Mouse (Mus musculus) Patski (cell line): ENCODE data around the gene Gm11214. TPM values are rescaled to one million over a fixed set of nuclear protein-coding genes. Genes with fewer than 3 reads are reported as not detected.

Source experiments
- ATAC-seq: fragments of 100-300 bp; one replicate; pipeline ENCODE4 v1.8.0; 2021
- CTCF ChIA-PET: fragments of 350-600 bp; sonication (Branson Sonifier 250); formaldehyde crosslinking; loops from one replicate; lab custom pipeline; 2022; ENCODE audit warnings: inconsistent platforms; lab: Charles Lee
- POLR2A ChIA-PET: fragments of 350-600 bp; sonication (Branson Sonifier 250); formaldehyde crosslinking; loops from one replicate; lab custom pipeline; 2022; ENCODE audit warnings: antibody characterized with exemption, inconsistent platforms; lab: Charles Lee
- DNase-seq: peaks from one replicate; pipeline ENCODE4 v3.0.0-alpha.2; 2011; ENCODE audit warnings: low read depth, low spot score
- H3K27me3 ChIP-seq: fragments of 371-371 bp; one replicate; pipeline ENCODE4 v1.5.1; 2021
- CTCF ChIP-seq: fragments of 100-300 bp; IDR thresholded peaks from one replicate; pipeline ENCODE4 v1.5.1; 2021
- in situ Hi-C: fragments of 300-500 bp; cut with MboI; formaldehyde crosslinking; loops from 3 replicates; pipeline ENCODE4 v1.11.1; 2018; ENCODE audit warnings: low pct_unique_long_range_greater_than_20kb, mixed read lengths
- polyA plus RNA-seq: library from polyadenylated mRNA; unstranded; gene quantifications from one replicate; pipeline ENCODE4 v1.2.3, GENCODE M21; 2021

Gene Gm11214
- polyA plus RNA-seq = not detected

GRCm38 (mm10) chr4:63663279-63663678 is at the start of gene Gm11214:
TSS of gene Gm11214 (minus strand) at chr4:63663379.
- CTCF ChIA-PET = no interaction called here
- no peaks in the 10 kb centered on the region for H3K27me3 ChIP-seq
- POLR2A ChIA-PET = interaction anchor here (0.6 kb wide), 2 partner anchors 646 to 684 kb away, joined by 5 read pairs; no protein-coding TSS in a partner anchor
- no peak for DNase-seq
- TF ChIP-seq CTCF = no peak
- in situ Hi-C loops = no loop called here
- no peak for ATAC-seq

GRCm38 (mm10) chr4:63711886-63712285 is 48.7 kb upstream of the Gm11214 start:
- ChIA-PET POLR2A (no interaction called here), CTCF (interaction anchor here (0.7 to 1.1 kb wide), 2 partner anchors 15 to 20 kb away, joined by 3 read pairs; no protein-coding TSS in a partner anchor)
- DNase-seq (no peak), ATAC-seq (no peak)
- in situ Hi-C loops = no loop called here
- TF ChIP-seq CTCF = no peak
- no peaks in the 10 kb centered on the region for H3K27me3 ChIP-seq

- POLR2A ChIA-PET = no interaction called here
- DNase-seq (no peak), ATAC-seq (no peak)
- in situ Hi-C loops = no loop called here
- no peaks in the 10 kb centered on the region for H3K27me3 ChIP-seq
- no peak for TF ChIP-seq CTCF
- CTCF ChIA-PET = interaction anchor here (0.9 to 1.2 kb wide), 2 partner anchors 9 to 24 kb away, joined by 3 to 4 read pairs; no protein-coding TSS in a partner anchor
These were observed 47.4 kb upstream of the Gm11214 start for GRCm38 (mm10) chr4:63710431-63711220.

DNA sequence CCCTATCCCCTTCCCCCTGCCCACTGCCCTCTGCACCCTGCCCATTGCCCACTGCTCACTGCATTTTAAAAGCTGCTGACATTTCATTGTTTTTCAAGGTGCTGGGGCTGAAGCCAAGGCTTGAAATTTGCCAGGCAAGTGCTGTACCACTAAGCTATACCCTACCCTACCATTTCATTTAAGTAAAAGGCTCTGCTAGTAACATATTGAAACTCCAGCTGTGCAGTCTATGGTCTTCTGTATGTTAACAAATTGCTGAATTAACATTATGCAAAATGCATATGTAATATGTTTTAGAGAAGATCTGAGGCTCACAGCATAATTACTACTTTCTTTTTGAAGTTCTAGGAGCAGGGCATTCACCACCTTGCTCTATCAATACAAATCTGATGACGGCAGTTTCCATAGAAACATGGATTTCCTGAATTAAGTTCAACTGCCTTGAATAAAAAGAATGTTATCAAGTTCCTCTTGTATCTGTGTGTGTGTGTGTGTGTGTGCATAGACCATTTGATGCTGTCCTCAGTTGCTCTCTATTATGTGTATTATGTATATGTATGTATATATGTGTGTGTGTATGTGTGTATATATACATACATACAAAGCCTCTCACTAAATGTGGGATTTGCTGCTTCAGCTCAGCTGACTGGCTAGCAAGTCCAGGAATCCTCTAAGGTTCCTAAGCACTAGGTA is 43.2 kb upstream of the Gm11214 start:
- CTCF ChIA-PET = no interaction called here
- H3K27me3 ChIP-seq = no peaks in the 10 kb centered on the region
- no peak for ATAC-seq
- no peak for DNase-seq
- TF ChIP-seq CTCF = no peak
- in situ Hi-C loops = no loop called here
- POLR2A ChIA-PET = interaction anchor here (0.7 kb wide), 1 partner anchor 20 kb away, joined by 3 read pairs; no protein-coding TSS in a partner anchor

- DNase-seq (no peak), ATAC-seq (no peak)
- in situ Hi-C loops = no loop called here
- ChIA-PET POLR2A (interaction anchor here (0.8 kb wide), 1 partner anchor 68 kb away, joined by 3 read pairs; no protein-coding TSS in a partner anchor), CTCF (interaction anchor here (0.8 to 1.9 kb wide), 5 partner anchors 11 to 67 kb away, joined by 3 to 5 read pairs (median 3); no protein-coding TSS in a partner anchor)
- no peak for TF ChIP-seq CTCF
- no peaks in the 10 kb centered on the region for H3K27me3 ChIP-seq
These were observed 41.1 kb upstream of the Gm11214 start for GRCm38 (mm10) chr4:63704232-63704631.

GRCm38 (mm10) chr4:63703686-63704085 is 40.5 kb upstream of the Gm11214 start:
- no peaks in the 10 kb centered on the region for H3K27me3 ChIP-seq
- DNase-seq (no peak), ATAC-seq (no peak)
- TF ChIP-seq CTCF = no peak
- ChIA-PET POLR2A (interaction anchor here (0.6 to 0.8 kb wide), 2 partner anchors 68 to 1499 kb away, joined by 3 read pairs; no protein-coding TSS in a partner anchor), CTCF (interaction anchor here (0.8 to 1.9 kb wide), 5 partner anchors 11 to 20 kb away, joined by 3 to 5 read pairs (median 3); no protein-coding TSS in a partner anchor)
- in situ Hi-C loops = no loop called here

DNA sequence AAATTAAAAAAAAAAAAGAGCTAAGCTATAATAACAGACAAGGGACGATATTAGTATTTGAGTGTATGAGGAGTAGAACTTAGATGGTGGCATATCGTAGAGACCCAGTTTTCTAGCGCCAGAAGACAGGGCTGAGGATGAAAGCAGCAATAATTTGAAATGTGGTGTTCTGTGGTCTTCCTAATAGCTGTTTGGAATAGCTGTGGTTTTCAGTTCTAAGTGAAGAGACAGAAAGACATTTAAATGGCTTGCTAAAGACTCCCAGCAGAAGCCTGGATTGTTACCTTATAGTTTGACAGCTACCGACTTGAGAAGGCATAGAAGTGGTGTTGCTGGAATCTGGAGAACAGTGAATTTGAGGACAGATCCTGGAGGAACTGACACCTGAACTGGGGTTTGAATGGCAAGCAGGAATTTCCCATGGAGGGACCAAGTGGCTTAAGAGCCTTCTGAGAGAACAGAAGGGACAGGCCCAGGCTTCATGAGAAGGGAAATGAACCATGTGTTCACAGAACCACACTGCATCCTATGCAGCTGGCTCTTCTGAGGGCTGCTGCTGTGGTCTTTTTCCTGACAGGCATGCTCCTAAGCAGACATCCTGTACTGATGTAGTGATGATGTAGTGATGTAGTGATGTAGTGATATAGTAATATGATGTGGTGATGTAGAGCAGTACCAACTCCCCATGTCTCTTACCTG is 39.0 kb upstream of the Gm11214 start:
- in situ Hi-C loops = no loop called here
- ATAC-seq (peak; percentile 76), DNase-seq (no peak)
- ChIA-PET POLR2A (no interaction called here), CTCF (interaction anchor here (0.7 to 1.7 kb wide), 3 partner anchors 9 to 138 kb away, joined by 3 to 8 read pairs (median 3); no protein-coding TSS in a partner anchor)
- H3K27me3 ChIP-seq = no peaks in the 10 kb centered on the region
- no peak for TF ChIP-seq CTCF

- in situ Hi-C loops = loop anchor here (25.0 kb wide), 1 partner anchor 788 kb away; no protein-coding TSS in a partner anchor
- H3K27me3 ChIP-seq = no peaks in the 10 kb centered on the region
- no peak for TF ChIP-seq CTCF
- ChIA-PET CTCF (interaction anchor here (1.2 kb wide), 1 partner anchor 36 kb away, joined by 3 read pairs; no protein-coding TSS in a partner anchor), POLR2A (no interaction called here)
- ATAC-seq = no peak
- no peak for DNase-seq
These were observed 36.6 kb upstream of the Gm11214 start for GRCm38 (mm10) chr4:63699749-63700148.

DNA sequence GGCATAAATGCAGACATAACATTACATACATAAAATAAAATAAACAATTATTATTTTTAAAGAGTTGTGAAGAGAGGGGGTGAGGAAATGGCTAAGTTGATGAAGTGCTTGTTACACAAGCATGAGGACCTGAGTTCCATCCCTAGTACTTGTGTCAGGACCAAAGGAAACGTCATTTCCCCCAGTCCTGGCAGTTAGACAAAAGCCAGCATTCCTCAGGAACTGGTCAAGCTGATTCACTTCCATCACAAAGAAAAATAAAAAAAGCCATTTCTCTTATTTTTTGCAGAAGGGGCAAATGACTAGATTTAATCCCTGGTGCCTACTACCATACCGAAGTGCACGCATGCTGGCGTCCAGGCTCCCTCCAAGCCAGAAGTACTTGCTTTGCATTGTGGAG is 33.7 kb upstream of the Gm11214 start:
- DNase-seq = no peak
- in situ Hi-C loops = loop anchor here (25.0 kb wide), 1 partner anchor 790 kb away; no protein-coding TSS in a partner anchor
- H3K27me3 ChIP-seq = no peaks in the 10 kb centered on the region
- ATAC-seq = no peak
- no peak for TF ChIP-seq CTCF
- CTCF ChIA-PET = interaction anchor here (0.6 to 0.9 kb wide), 2 partner anchors 10 to 14 kb away, joined by 3 read pairs; no protein-coding TSS in a partner anchor
- POLR2A ChIA-PET = no interaction called here
